Mouse (Mus musculus): Measurements from ENCODE around the gene Cd81.

Gene Cd81

DNA sequence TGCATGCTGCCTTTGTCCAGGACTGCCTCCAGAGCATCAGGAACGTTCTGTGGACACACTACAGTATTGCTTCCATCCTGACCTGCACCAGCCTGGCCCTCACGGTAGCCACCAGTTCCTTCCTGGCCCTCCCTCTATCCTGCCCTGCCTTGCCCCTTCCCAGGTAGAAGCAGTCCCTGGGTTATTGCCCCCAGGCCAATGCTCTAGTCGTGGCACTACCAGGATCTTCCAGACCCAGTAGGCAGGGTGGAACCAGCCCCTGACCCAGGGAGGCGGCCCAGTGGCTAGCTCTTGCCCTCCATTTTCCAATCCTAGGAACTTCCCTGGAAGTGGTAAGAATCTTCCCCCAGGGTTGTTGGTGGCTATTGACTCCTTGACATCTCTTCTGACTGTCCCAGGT lies 35.4 kb upstream of the Cd81 start:
- intact Hi-C loops (cut with DNase I): no loop called here

DNA sequence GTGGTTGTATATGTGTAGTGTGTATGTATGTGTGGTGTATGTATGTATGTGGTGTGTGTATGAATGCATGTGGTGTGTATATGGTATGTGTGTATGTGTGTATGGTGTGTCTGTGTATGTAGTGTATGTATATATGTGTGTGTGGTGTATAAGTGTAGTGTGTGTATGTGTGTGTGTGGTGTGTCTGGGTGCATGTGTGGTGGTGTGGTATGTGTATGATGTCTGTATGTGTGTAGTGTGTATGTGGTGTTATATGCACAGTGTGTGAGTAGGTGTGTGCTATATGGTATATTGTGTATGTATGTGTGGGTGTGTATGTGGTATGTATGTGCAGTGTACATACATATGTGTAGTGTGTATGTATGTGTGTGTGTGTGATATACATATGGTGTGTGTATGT lies 32.5 kb upstream of the Cd81 start:
- intact Hi-C loops (cut with DNase I): no loop called here

DNA sequence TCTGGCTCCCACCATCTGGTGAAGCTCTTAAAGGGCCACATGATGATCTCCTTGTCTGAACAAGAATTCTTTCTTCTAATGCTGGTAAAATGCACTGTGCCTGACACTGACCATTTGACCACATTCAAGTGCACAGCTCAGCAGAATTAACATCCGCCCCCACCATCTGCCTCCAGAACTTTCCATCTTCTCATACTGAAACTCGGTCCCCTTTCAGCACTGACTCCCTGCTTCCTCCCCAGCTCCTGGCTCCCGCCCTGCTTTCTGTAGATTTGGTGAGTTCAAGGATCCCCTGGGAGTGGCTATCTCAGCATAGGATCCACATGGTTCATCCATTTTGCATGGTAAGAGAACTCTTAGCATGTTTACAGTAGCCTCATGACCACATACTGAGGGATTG lies 31.8 kb upstream of the Cd81 start:
- intact Hi-C loops (cut with DNase I): no loop called here

DNA sequence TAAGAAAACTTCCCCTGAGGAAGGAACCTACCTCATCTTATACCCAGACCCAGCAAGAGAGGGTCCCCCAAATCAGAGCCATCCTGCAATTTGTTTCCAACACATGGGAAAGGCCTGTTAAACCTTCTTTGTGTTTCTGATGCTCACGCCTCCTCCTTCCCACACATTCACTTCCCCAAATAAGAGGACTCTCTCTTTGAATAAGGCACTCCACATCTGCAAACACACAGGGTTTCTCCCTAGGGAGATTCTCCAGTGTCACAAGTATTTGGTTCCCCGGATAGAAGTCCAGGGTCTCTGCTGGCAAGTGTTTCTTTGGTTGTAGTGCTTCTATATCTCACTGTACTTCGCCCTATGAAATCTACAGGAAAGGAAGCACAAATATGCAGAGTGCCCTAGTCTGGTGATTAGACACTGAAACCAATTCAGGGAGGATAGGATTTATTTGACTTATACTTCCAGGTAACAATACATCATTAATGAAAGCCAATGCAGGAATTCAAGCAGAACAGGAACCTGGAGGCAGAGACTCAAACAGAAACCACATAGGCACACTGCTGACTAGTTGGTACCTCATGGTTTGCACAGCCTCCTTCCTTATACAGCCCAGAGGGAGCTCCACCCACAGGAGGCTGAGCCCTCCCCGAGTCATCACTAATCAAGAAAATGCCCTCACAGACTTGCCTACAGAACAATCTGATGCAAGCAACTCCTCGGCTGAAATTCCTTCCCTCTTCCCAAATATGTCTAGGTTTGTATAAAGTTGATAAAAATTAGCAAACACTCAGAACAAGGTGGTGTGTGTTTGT lies 31.0 kb upstream of the Cd81 start:
- intact Hi-C loops (cut with DNase I): no loop called here

DNA sequence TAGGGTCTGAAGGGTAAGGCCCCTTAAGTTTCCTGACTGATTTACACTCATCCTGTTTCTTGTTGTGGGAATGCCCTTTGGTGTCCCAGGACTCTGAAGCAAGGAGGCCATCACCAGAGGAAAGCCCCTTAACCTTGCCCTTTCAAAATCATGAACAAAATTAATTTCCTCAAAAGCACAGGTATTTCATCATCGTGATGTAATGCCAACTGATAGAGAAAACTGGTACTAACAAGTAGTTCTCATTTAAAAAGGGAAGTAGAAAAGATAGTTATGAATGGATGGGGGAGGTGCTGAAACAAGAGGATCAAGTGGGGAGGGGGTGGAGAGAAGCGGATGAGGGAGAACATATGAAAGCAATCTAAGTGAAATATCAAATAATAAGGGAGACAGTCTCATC lies 29.0 kb upstream of the Cd81 start:
- intact Hi-C loops (cut with DNase I): no loop called here

DNA sequence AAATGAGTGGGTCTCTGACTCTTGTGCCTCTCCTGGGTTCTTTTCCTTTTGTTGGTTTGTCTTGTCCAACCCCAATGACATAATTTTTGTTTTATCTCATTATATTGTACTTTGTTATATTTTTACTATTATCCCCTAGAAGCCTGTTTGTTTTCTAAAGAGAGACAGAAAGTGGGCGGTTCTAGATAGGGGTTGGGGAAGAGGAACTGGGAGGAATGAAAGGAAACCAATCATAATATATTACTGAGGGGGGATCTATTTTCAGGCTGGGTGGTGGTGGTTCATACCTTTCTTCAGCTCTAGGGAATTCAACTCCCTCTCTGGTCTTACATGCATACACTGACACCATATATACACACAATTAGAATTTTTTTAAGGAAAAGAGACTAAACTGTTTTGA lies 28.2 kb upstream of the Cd81 start:
- intact Hi-C loops (cut with DNase I): no loop called here

DNA sequence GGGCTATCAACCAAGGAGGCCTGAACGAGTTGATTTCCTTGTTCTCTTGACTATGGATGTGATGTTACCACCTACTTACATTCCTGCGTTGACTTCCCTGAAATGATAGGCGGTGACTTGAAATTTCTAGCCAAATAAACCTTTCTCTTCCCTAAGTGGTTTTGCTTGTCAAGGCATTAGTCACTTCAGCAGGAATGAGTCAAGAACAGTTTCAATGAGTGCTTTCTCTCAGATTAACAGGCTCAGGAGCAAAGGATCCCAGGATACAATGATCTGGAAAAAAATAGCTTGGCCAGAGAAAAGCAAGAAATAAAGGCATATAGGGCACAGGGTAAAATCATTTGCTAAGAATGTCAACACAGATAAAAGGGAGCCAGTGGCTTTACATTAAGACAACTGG lies 27.0 kb upstream of the Cd81 start:
- intact Hi-C loops (cut with DNase I): no loop called here

DNA sequence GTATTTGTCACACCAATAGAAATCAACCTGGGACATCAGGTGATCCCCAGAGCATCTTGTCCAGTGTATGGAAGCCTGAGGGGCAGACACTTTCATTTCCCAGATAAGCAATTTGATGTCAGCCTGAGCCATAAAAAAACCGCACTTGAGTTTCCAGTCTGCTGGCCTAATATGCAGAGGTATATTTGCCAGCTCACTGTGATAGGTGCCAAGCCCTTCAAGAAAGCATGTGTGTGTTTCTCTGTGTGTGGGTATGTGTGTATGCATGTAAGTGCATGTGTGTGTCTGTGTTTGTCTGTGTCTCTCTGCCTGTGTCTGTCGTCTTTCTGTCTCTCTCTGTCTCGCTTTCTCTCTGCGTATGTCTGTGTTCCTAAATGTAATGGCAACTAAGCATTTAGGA lies 25.3 kb upstream of the Cd81 start:
- intact Hi-C loops (cut with DNase I): no loop called here

DNA sequence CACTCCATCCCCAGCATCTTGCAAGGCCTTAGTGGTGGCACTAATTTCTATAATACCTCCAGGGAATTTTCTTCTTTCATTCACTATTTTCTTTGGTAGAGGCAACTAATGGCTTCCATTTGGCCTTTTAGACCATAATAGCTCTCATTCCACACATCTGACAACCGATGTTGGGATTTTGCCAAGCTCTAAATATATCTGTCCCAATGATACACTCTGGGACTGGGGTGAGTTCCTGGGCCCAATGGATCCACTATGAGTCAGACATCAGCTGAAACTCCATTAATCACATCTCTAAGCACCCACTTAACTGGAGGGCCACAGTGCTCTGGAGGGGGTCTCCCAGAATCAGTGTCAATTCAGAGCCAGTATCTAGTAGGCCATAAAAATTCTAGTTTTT lies 20.7 kb upstream of the Cd81 start:
- intact Hi-C loops (cut with DNase I): no loop called here

DNA sequence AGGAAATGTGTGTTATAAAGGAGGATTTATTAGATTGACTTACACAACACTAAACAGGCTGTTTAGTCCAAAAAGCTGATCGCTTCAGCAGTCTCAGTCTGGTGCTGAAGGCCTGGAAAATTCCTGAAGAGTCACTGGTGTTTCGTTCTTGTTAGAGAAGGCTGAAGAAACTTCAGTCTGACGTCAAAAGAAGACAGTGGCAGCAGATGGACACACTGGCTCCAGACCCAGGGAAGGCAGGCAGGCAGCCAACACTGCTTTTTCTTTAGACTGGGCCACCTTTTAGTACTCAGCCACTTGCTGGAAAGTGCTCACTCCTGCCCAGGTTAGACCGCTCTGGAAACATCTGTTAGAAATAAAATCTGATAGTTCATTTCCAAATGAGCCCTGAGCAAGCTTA lies 19.0 kb upstream of the Cd81 start:
- intact Hi-C loops (cut with DNase I): no loop called here

DNA sequence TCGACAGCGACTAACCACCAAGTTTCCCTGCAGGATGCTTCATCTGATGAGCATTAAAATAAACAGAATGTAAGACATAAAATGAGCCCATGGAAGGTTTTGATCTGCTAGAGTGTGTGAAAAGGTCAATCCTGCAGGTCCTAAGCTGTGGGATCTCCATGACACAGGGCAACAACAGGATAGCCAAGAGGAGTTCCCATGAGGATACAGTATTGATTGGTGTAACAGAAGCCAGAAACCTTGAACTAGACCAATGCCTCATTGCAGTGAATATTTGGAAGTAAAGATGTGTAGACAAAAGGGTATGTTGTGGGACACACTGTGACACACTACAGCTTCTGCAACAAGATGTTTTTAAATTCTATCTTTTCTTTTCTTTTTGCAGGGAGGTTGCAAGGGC lies 18.4 kb upstream of the Cd81 start:
- intact Hi-C loops (cut with DNase I): no loop called here

DNA sequence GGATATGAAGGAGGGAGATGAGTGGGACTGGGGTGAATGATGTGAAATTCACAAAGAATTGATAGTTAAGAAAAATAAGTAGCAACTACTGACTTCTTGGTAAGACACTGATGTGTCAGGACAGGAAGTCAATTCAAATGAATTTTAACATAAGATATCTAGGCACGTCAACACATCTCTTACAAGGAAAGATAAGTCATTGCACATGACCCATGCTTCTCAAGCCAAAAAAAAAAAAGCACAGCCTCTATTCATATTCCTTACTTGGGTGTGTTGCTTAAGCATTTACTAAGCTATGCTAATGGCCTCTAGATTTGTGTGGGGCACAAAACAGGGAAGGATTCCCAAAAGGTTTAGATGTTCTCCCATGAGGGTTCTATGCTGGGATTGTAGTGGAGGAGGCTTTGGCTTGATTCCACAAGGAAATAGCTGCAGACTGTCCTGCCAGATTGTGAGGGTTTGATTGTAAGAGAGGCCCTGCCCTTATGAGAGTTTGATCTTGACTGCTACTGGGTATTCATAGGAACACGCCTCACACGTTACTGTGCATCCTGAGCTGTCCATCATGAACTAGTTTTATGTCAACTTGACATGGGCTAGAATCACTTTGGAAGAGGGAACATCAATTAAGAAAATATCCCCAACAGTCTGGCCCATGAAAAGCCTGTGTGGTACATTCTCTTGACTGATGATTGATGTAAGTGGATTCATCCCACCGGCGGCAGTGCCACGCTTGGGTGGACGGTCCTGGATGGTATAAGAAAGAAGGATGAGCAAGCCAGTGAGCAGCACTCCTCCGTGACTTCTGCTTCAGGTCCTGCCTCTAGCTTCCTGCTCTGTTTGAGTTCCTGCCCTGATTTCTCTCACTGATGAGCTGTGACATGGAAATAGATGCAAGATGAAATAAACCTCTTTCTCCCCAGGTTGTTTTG lies 17.8 kb upstream of the Cd81 start:
- intact Hi-C loops (cut with DNase I): no loop called here

DNA sequence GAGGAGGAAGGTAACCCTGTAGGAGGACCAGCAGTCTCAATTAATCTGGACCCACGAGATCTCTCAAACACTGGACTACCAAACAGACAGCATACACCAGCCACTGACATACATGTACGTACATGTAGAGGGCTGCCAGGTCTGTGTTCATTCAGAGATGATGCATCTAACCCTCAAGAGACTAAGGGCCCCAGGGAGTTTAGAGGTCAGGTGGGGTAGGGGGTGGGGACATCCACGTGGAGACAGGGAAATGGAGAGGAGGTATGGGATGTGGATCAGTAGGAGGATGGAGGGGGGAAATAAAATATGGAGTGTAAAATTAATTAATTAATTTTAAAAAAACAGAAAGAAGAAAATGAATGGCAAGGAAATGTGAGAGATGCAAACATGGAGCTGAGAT lies 15.8 kb upstream of the Cd81 start:
- intact Hi-C loops (cut with DNase I): no loop called here

DNA sequence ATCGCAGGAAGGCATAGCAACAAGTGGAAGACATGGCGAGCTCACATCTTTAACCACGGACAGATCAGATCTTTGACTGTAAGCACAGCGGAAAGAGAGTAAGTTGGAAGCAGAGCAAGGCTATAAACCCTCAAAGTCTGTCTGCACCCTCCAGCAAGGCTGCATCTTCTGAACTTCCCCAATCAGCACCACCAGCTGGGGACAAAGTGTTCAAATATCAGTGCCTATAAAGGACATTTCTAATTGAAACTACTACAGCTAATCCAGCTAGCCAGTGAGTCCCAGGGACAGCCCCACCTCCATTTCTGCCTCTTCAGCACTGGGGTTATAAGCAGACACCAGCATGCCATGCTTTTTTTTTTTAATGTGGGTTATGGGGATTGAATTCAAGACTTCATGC lies 15.2 kb upstream of the Cd81 start:
- intact Hi-C loops (cut with DNase I): no loop called here

DNA sequence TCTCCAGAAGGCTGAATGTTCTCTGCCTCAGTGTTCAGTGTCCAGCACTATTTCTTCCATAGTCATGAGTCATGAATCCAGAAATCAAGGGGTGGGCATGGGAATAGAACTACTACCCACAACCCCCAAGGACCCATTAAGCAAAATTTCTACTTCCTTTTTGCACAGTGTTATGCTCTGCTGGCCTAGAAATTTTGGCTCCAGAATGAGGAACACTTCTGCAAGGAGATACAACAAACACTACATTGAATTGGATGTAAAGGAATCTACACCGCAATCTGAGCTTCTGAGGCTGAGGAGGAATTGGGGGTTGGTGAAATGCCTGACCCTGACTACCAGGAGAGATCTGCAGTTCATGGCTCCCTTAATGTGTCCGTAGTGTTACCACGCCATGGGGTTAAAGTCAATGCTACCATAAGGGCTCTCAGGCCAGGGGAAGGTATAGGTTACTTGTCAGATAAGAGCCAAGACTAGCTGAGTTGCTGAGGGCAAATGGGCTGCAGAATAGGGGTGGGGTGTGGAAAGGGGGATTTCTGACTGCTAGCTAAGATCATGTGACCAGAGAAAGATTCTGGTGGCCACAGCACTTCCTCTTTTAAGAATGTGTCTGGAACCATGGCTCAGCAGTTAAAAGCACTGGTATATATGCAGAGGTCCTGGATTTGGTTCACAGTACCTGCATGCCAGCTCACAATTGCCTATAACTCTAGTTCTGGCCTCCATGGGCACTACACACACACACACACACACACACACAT lies 14.2 kb upstream of the Cd81 start:
- intact Hi-C loops (cut with DNase I): no loop called here

DNA sequence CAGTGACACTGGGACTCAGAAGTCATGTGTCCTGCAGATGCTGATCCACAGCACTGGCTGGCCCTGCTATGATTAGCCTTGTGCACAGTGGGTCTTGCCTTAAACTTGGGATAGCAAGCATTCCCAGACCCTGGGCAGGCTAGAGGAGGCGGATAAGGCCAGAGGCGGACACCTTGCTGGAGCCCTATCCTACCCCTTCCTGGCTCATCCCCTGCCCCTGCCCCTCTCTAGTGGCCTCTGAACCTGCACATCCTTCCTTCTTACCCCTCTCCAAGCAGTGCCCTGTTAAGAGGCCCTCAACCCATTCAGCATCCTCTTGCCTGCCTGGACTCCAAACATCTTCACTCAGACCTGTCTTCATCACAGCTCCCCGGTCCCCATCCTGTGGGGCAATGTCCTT lies 12.0 kb upstream of the Cd81 start:
- intact Hi-C loops (cut with DNase I): no loop called here

DNA sequence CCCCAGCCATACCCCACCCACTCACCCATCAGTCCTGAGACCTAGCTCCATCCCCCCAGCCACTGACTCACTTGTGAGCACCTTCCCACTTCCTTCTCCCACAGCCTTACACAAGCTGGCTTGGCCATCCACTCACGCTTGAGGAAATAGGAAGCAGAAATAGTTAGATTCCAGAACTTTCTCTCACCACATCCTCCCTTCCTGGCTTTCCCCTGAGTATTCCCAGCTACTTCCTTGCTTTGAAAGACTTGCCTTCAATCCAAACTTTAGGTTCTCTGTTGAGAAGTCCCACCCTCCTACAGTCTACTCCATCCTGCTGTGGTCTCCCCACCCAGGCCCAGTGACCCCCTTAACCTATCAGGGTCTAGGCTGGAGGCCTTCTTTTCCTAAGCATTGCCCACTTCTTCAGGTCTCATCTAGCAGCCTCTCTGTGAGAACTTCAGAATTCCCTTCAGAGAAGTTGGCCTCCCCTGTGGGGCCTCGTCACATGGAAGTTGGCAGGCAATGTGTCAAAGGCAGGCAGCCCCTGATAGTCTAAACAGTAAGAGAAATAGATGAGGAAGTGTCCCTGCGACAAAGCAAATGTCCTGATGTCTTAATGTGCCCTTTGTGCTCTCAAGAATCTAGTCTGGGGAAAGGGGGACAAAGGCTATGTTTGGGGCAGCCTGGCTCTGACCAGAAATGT lies 11.3 kb upstream of the Cd81 start:
- intact Hi-C loops (cut with DNase I): no loop called here

DNA sequence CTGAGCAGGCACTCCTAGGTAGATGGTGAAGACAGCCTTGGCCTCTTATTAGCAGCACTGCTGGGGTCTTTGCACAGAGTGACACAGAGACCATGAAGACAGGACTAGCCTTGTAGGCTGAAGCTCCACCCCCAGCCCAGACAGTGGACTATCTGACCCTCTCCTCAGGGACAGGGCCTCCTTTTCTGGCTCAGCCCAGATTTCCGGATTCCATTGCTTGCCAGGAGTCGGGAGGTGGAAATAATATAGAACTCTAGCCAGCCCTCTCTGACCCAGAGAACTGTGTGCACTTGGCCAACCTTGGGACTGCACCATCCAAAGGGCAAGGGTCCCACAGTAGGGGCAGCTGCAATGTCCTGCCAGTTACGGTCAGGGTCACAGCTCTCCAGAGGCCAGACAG lies 10.4 kb upstream of the Cd81 start:
- intact Hi-C loops (cut with DNase I): no loop called here

DNA sequence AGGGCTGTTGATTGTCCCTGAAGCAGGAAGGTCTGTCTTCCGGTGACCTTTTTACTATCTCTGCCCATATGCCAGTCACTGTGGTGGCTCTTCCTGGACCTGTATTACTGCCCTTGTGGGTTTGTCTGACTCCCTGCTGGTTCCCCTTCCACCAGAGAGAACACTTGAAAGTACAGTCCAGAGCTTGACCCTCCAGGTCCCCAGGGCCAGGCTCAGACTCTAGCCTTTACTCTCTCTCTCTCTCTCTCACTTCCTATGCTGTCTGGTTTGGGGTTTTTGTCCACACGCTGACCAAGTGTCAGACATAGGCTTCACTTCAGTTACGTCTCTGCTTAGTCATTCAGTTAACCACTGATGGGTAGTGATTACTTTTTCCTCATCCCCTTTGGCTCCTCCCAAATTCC lies 9.6 kb upstream of the Cd81 start:
- intact Hi-C loops (cut with DNase I): no loop called here

DNA sequence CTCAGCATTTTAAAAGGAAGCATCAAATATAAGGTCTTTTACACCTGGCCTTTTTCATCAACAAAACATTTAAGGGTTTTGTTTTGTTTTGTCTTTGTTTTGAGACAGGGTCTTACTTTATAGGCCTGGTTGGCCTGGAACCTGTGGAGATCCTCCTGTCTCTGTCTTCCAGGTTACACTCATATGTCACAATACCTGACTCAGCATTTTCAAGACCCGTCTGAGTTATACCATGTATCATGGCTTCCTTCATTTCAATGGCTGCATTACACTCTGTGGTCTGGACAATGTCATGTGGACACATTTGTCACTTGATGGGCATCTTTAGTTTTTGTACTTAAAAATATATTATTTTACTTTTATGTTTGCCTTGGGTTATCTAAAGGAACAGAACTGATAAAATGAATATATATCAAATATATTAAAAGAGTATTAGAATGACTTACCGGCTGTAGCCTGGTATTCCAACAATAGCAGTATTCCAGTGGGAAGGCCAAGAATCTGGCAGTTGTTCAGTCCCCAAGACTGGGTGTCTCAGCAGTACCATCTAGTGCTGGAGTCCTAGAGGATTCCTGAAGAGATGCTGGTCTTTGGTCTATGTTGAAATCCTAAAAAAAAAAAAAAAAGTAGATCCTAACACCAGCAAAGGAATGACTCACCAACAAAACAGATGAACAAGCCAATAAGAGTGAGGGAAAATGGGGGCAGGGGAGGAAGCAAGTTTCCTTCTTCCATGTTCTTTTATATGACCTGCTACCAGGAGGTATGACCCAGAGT lies 8.3 kb upstream of the Cd81 start:
- intact Hi-C loops (cut with DNase I): no loop called here

DNA sequence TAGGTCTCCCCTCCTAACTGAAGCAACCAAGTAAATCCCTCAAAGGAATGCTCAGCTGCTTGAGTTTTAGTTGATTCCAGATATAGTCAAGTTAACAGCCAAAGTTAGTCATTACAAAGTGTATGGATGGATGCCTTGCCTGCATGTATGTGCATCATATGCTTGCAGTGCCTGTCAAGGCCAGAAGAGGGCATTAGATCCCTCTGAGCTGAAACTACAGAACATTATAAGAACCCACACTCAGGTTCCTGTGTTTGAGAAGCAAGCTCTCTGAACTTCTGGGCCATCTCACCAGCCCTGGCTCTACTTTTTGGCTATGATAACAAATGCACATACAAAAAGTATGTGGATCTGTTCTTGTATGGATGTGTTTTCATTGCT lies 7.7 kb upstream of the Cd81 start:
- intact Hi-C loops (cut with DNase I): no loop called here
